Mouse (Mus musculus) heart, adult 2 months (tissue): ENCODE results near the gene Ctns. TPM values are rescaled to one million over a fixed set of nuclear protein-coding genes. Genes with fewer than 3 reads are reported as not detected.

ENCODE experiments used
- DNase-seq, 2 experiments: peaks; one replicate each; pipeline ENCODE4 v3.0.0; 2021
- H3K27ac ChIP-seq: fragments of 200-600 bp; 2 replicates; pipeline ENCODE4 v1.8.1; 2022
- H3K27me3 ChIP-seq: fragments of 200-500 bp; 2 replicates; pipeline ENCODE4 v1.6.1; 2012; ENCODE audit warnings: mild to moderate bottlenecking, low read length, inconsistent platforms, mixed read lengths; ENCODE audit not compliant: control insufficient read depth, insufficient read depth
- H3K36me3 ChIP-seq: fragments of 200-500 bp; 2 replicates; pipeline ENCODE4 v1.6.1; 2012; ENCODE audit warnings: low read length, inconsistent platforms; ENCODE audit not compliant: control insufficient read depth, insufficient read depth
- H3K4me1 ChIP-seq: fragments of 200-500 bp; 2 replicates; pipeline ENCODE4 v1.6.1; 2011; ENCODE audit warnings: low read length; ENCODE audit not compliant: control insufficient read depth, insufficient read depth
- H3K4me3 ChIP-seq: fragments of 200-600 bp; 2 replicates; pipeline ENCODE4 v1.8.1; 2022
- H3K79me2 ChIP-seq: fragments of 200-500 bp; replicated peaks from 2 replicates; pipeline ENCODE4 v1.6.1; 2012; ENCODE audit warnings: mild to moderate bottlenecking, inconsistent platforms, low read length, moderate library complexity, mixed read lengths; ENCODE audit not compliant: control insufficient read depth, insufficient read depth
- H3K9ac ChIP-seq: fragments of 200-500 bp; 2 replicates; pipeline ENCODE4 v1.6.1; 2012; ENCODE audit warnings: low read depth, mild to moderate bottlenecking, control low read depth, inconsistent platforms, low read length, mixed read lengths
- CTCF ChIP-seq: fragments of 200-600 bp; IDR thresholded peaks from 2 replicates; pipeline ENCODE4 v1.8.1; 2022; ENCODE audit warnings: antibody characterized with exemption, mild to moderate bottlenecking, moderate library complexity
- EP300 ChIP-seq: fragments of 200-500 bp; IDR thresholded peaks from 2 replicates; pipeline ENCODE4 v1.6.1; 2011; ENCODE audit warnings: low read depth, low read length, control low read depth; ENCODE audit not compliant: insufficient read depth
- POLR2A ChIP-seq: fragments of 200-500 bp; IDR thresholded peaks from 2 replicates; pipeline ENCODE4 v1.6.1; 2011; ENCODE audit warnings: mild to moderate bottlenecking, low read depth, low read length, control low read depth; ENCODE audit not compliant: insufficient read depth
- WGBS: fragments of 180-500 bp; shearing (Covaris S2); methylation state at CpG from one replicate; pipeline ENCODE4 v1.1.7; 2018; 5-methylcytosine and 5-hydroxymethylcytosine counted together
- intact Hi-C: fragments of 180-260 bp; cut with DNase I; formaldehyde crosslinking; loops from one replicate; pipeline ENCODE4 v1.15.1; 2025
- polyA plus RNA-seq: library from polyadenylated mRNA; depleted of rRNA; stranded (reverse); fragments of >200 nt; gene quantifications from 2 replicates; pipeline ENCODE4 v1.2.3, GENCODE M21; 2012
- total RNA-seq, 2 experiments: library from RNA; stranded (reverse); gene quantifications; 2 replicates each; pipeline ENCODE4 v1.2.3; 2021

The Ctns gene
- total and polyA plus RNA-seq, 3 experiments = 10.7 to 12.7 (median 11.8) TPM

GRCm38 (mm10) chr11:73222846-73223245 is 24.0 kb upstream of the Ctns start:
- no peak overlapping the region for H3K27ac ChIP-seq
- H3K4me3 ChIP-seq = no peak overlapping the region
- no peaks in the 10 kb centered on the region for H3K27me3 ChIP-seq
- H3K4me1 ChIP-seq = no peaks in the 10 kb centered on the region
- no peak overlapping the region for H3K9ac ChIP-seq
- H3K36me3 ChIP-seq = no peaks in the 10 kb centered on the region
- no peaks in the 10 kb centered on the region for H3K79me2 ChIP-seq
- 28% methylated on average over 5 of the region's 5 CpGs for WGBS
- intact Hi-C loops = loop anchor here (5.0 kb wide), 1 partner anchor 59 kb away; no protein-coding TSS in a partner anchor
- no peak for DNase-seq
- TF ChIP-seq EP300 = no peak
- no peak for TF ChIP-seq POLR2A

- TF ChIP-seq POLR2A = no peak
- TF ChIP-seq CTCF = no peak
- TF ChIP-seq EP300 = no peak
- Histone ChIP-seq H3K36me3 (no peaks in the 10 kb centered on the region), H3K9ac (no peak overlapping the region), H3K27ac (no peak overlapping the region), H3K79me2 (no peaks in the 10 kb centered on the region), H3K4me1 (no peaks in the 10 kb centered on the region), H3K27me3 (no peaks in the 10 kb centered on the region), H3K4me3 (no peak overlapping the region)
- no peak for DNase-seq
- WGBS = 82% methylated on average over 1 of the region's 1 CpGs
- intact Hi-C loops = loop anchor here (5.0 kb wide), 1 partner anchor 62 kb away; no protein-coding TSS in a partner anchor
Observed at GRCm38 (mm10) chr11:73220651-73221050, 21.8 kb upstream of the Ctns start.

- Histone ChIP-seq H3K27ac (no peak overlapping the region), H3K4me1 (no peaks in the 10 kb centered on the region), H3K9ac (no peak overlapping the region), H3K27me3 (no peaks in the 10 kb centered on the region), H3K4me3 (no peak overlapping the region), H3K36me3 (no peaks in the 10 kb centered on the region), H3K79me2 (no peaks in the 10 kb centered on the region)
- WGBS = 56% methylated on average over 2 of the region's 2 CpGs
- TF ChIP-seq EP300 (no peak), CTCF (peak; percentile 45), POLR2A (no peak)
- intact Hi-C loops = loop anchor here (5.0 kb wide), 1 partner anchor 63 kb away; no protein-coding TSS in a partner anchor
- DNase-seq = no peak
Observed at GRCm38 (mm10) chr11:73219671-73220070, 20.8 kb upstream of the Ctns start.

GRCm38 (mm10) chr11:73213956-73214355 is 15.1 kb upstream of the Ctns start:
- no peak for TF ChIP-seq POLR2A
- no peak for TF ChIP-seq EP300
- TF ChIP-seq CTCF = no peak
- intact Hi-C loops = no loop called here
- no peak overlapping the region for H3K27ac ChIP-seq
- WGBS = 63% methylated on average over 3 of the region's 3 CpGs
- no peaks in the 10 kb centered on the region for H3K79me2 ChIP-seq
- no peak for DNase-seq
- H3K27me3 ChIP-seq = no peaks in the 10 kb centered on the region
- H3K4me3 ChIP-seq = no peak overlapping the region
- no peaks in the 10 kb centered on the region for H3K36me3 ChIP-seq
- H3K9ac ChIP-seq = no peak overlapping the region
- H3K4me1 ChIP-seq = no peaks in the 10 kb centered on the region

GRCm38 (mm10) chr11:73207621-73208020 is 8.8 kb upstream of the Ctns start:
- H3K4me3 ChIP-seq = no peak overlapping the region
- no peaks in the 10 kb centered on the region for H3K4me1 ChIP-seq
- H3K79me2 ChIP-seq = no peaks in the 10 kb centered on the region
- no peak overlapping the region for H3K27ac ChIP-seq
- no peak overlapping the region for H3K9ac ChIP-seq
- H3K36me3 ChIP-seq = no peaks in the 10 kb centered on the region
- intact Hi-C loops = no loop called here
- 74% methylated on average over 2 of the region's 2 CpGs for WGBS
- no peak for DNase-seq
- H3K27me3 ChIP-seq = no peaks in the 10 kb centered on the region
- TF ChIP-seq POLR2A (no peak), CTCF (peak; percentile 48), EP300 (no peak)

- Histone ChIP-seq H3K79me2 (no peaks in the 10 kb centered on the region), H3K27me3 (no peaks in the 10 kb centered on the region), H3K36me3 (no peaks in the 10 kb centered on the region), H3K4me3 (no peak overlapping the region), H3K4me1 (peaks cover 4% of the 10 kb centered on the region), H3K9ac (no peak overlapping the region), H3K27ac (no peak overlapping the region)
- WGBS = 58% methylated on average over 7 of the region's 7 CpGs
- TF ChIP-seq EP300 (no peak), POLR2A (no peak), CTCF (no peak)
- intact Hi-C loops = no loop called here
- no peak for DNase-seq
Observed at GRCm38 (mm10) chr11:73205194-73205593, 6.4 kb upstream of the Ctns start.
